Mouse (Mus musculus): Measurements from ENCODE around the gene Kcnk2. TPM values are rescaled to one million over a fixed set of nuclear protein-coding genes. Genes with fewer than 3 reads are reported as not detected.
"Not testable (repeated sequence)": the region's sequence is repeated elsewhere in the genome, so short reads cannot be mapped to it uniquely, and the experiment has no call there.

The Kcnk2 gene
- total RNA-seq, 4 experiments from 2014 or later = 38.1 to 39.9 (median 39.1) TPM

DNA sequence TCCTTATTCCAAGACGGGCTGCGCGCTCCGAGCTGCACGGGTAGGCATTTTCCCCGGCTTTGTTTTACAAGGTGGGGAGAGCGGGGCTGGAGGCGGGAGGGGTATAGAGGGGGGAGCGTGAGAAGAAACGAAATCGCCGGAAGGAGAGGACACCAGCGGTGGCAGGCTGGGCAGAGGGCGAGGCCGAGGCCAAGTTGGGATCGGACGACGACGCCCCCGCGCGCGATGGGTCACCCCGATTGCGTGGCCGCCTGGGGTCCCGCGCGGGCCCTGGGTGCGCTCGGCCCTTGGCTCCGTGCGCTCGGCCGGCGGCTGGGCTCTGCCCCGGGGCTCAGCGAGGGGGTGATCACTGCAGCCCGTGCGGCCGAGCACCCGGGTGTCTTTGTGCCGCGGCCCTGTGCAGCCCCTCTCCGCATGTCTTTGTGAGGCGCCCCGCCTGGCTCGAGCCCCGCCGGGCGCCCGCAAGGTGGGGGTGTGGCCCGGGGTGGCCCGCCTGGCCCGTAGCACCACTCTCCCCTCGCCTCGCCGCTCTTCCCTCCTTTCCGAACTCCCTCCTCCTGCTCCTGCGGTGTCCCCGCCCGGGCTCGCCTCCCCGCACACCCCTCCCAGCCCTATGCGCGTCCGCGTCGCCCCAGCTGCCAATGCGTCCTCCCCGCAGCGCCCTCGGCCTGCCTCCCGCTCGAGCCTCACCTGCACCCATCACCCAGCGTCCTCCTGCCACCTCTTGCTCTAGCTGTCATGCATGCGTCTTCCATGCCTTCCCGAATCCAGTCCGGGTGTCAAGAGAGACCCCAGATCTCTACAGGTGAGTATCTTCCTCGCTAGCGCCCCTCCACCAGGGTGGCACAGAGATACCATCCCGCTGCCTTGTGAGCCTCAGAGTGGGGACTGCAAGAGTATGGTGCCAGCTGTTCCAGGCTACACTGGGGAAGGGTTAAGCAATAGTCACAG lies 58.5 kb downstream of the Kcnk2 start:
- peak; percentile 29 to 32 for DNase-seq (ENCODE audit: low spot score in 2 of 2)

GRCm38 (mm10) chr1:189342416-189343104 lies 59.5 kb downstream of the Kcnk2 start:
- DNase-seq (ENCODE audit: low spot score in 2 of 2) = peak; percentile 9 to 11

- DNase-seq (ENCODE audit: low spot score in 2 of 2) = no peak
Measured at GRCm38 (mm10) chr1:189341381-189341917, 60.6 kb downstream of the Kcnk2 start.

GRCm38 (mm10) chr1:189315896-189316295 lies 86.2 kb downstream of the Kcnk2 start:
- DNase-seq (ENCODE audit: low spot score in 2 of 2) = no peak

DNA sequence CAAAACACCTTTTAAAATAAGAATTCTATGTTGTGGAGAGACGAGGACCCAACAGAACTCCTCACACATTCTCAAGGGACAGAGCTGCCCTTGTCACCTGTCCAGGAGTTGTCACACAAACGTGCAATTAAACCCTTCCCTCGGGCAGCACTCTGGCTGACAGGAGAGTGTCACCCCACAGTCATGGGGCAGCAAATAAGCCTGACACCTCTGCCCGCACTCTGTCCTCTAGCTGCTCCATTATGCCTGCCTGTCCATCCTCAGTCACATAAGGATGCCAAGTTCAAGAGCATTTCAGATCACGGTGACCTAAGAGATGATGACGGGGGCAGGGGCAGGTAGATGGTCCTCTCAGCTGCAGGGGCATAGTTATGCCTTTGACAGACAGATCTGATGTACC lies 87.6 kb downstream of the Kcnk2 start:
- DNase-seq (ENCODE audit: low spot score in 2 of 2) = no peak

DNA sequence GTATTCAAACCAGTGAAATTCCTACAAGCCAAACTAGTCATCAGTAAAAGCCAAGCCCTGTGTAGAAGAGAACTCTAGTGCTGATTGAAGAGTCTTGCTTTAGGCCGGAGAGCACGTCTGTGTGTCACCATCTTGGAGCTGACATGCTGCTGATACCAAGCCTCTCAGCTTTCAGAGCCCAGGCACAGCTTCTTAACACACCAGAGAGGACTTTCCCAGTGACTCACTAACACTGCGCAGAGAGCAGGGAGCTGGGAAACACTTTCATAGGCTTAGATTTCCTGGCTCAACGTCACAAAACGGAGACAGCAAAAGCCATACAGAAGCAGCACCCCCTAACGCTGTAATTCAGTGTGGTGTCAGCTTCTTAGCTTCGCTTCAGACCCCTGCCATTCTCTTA lies 88.3 kb downstream of the Kcnk2 start:
- DNase-seq (ENCODE audit: low spot score in 2 of 2) = no peak

GRCm38 (mm10) chr1:189310145-189310544 lies 91.9 kb downstream of the Kcnk2 start:
- no peak for DNase-seq (ENCODE audit: low spot score in 2 of 2)

DNA sequence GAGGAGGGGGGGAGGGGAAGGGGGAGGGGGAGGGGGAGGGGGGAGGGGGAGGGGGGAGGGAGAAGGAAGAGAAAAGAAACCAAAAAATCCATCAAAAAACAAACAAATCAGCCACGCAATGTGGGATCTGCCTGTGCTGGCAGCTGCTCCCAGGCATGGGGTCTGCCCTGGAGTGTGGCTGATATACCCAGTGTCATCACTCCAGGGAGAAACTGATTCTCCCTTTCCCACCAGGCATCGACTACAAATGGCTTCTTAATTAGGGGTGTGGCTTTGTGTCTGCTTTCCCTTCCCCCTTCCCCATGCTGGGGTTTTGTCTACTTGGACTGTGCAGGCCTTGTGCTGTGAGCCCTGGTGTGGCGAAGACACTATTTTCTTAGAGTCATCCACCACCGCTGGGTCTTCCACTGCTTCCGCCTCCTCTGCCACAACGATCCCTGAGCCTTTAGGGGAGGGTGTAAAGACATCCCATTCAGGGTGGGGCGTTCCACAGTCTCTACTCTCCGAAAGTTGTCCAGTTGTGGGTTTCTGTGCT lies 97.0 kb downstream of the Kcnk2 start:
- no peak for DNase-seq (ENCODE audit: low spot score in 2 of 2)

GRCm38 (mm10) chr1:189303001-189303400 lies 99.1 kb downstream of the Kcnk2 start:
- no peak for DNase-seq (ENCODE audit: low spot score in 2 of 2)

DNA sequence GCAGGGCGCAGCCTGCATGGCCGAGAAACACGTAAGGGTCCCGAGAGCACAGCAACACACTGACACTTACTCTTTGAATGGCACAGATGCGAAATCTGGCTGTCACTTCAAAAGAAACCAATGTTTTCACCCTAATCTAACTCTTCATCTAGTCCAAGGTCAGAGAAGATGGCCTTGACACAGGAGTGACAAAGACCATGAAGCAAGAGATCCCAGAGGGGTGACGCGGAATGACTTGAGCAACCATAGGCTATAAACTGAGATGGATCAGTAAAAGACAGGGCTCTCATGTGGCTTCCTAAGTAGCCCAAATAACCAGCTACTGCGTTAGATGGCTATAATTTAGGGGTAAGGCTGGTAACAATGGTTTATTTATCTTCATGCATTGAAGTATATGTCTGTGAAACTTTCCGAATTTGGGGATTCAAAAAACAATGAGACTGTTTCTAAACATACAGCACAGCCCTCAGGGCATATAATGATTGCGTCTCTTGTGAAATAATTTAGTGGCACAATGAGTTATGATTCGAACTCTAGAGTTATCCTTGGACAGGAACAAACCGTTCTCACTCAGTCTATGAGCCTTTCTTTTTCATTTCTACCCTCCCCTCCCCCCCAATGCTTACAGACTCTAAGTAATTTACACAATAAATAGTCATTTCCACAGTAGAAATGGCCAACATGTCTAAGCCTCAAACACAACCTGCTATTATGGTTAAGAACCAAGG lies 108.2 kb downstream of the Kcnk2 start:
- no peak for DNase-seq (ENCODE audit: low spot score in 2 of 2)

- DNase-seq (ENCODE audit: low spot score in 2 of 2) = peak; percentile 32 to 34
Measured at GRCm38 (mm10) chr1:189290885-189291284, 111.2 kb downstream of the Kcnk2 start.

DNA sequence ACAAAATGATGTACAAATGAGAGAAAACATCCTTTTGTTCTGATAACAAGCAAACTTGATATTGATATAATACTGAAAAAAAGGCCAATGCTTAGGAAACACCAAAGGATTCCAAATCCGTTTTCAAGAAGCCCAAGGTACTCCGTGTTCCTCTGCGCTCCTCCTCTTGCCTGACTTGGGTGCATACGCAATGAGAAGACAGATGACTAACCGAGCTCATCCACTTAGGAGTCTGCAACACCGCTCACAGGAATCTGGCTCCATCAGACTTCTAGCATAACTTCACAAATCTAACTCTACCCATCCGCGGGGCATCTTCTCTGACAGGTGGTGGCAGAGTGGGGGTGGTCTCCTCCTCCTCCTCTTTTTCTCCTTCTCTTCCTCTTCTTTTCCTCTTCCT lies 113.1 kb downstream of the Kcnk2 start:
- DNase-seq (ENCODE audit: low spot score in 2 of 2) = no peak

DNA sequence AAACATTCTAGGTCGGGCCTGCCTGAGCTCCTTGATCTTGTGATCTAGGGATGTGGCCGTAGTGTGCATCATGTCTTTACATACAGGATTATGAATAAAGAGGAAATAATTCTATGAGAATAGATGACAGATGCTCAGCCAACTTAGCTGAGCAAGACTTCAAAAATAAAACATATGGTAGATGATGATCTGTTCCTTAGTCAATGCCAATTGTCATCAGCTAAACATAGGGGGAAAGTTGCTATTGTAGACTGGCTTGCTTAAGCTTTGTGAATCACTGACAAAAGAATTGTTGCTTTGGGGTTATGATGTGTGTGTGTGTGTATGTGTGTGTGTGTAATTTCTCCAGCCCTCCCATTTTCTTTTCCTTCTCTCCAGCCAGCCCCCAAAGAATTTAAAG lies 129.8 kb downstream of the Kcnk2 start:
- no peak for DNase-seq (ENCODE audit: low spot score in 2 of 2)

GRCm38 (mm10) chr1:189253631-189254030 lies 148.4 kb downstream of the Kcnk2 start:
- no peak for DNase-seq (ENCODE audit: low spot score in 2 of 2)

DNA sequence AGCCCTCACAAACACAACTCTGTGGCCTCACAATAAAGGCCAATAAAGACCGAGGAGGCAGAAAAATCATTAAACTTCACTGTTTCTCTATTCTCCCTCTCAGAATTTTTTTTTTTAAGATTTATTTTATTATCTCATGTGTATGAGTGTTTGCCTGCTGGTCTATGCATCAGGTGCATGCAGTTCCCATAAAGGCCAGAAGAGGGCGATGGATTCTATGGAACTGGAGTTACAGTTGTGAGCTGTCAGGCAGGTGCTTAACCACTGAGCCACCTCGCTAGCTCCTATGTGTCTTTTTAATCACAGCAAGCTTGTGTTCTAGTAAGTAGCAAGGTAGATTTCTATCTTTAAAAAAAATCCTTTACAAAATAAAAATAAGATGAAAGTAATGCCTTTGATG lies 148.9 kb downstream of the Kcnk2 start:
- DNase-seq (ENCODE audit: low spot score in 2 of 2) = no peak

DNA sequence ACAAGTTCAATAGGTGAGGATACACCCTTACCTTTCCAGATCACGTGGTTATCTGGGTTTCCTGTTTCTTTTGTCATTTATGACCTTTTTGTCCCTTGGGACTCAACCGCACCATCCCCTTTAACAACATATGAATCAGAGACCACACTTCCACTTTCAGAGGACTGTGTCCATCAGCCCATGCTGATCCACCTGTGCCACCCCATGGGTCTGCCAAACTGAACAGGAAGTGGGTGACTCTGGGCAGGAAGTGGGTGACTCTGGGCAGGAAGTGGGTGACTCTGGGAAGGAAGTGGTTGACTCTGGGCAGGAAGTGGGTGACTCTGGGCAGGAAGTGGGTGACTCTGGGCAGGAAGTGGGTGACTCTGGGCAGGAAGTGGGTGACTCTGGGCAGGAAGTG lies 158.9 kb downstream of the Kcnk2 start:
- DNase-seq (ENCODE audit: low spot score in 2 of 2) = not testable (repeated sequence)

GRCm38 (mm10) chr1:189235261-189235660 lies 166.8 kb downstream of the Kcnk2 start:
- DNase-seq (ENCODE audit: low spot score in 2 of 2) = no peak

DNA sequence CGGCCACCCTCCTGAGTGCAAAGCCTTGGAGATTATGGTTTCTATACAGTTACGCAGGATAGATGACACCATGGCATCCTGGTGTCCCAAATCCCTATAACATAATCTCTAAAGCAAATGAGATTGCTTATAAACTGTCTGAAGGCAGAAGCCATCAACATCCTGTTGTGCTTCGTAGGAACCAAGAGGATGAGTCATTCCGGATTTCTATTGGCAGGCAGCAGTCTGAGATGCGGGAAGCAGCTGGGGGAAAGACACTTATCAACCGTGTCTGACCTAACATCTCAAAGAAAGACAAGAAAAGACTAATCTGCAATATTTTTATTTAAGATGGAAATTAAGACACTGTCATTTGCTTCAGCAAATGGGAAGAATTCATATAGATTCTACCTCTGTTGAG lies 169.2 kb downstream of the Kcnk2 start:
- no peak for DNase-seq (ENCODE audit: low spot score in 2 of 2)

DNA sequence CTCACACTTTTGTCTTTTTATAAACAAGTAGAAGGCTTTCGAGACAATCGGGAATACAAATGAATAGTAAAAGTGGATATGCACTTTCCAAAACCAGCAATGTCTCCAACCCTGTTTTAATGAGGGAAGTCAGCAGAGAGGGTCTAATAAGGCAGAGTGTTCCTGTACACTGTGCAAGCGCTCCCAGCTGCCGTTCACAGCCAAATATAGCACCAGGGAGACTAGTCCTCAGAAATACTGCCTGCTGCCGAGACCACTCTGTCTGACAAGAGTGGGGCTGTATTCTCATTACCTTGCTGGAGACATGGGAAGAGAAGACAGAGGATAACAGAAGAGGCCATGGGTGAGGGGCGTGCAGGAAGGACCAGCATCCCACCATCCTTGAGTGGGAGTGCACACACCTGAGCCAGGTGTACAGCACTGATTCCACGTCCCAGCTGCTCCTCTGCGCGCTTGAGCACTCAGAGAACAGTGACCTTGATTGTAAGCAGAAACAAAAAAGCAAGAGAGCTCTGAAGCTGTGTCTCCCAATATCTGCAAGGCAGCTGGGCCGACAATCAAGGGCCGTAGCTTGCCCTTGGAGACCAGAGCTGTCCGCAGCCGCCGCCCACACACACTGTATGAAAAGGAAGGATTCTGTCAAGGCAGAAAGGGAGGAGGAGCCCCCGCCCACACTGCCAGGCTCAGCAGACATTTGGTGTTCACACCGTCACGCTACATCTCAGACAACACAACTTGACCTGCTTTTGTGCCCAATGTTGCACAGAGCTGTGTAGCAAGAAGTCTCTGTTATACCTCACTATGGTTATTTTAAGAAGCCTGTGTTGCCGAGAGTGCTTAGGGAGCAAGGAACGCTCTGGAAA lies 173.6 kb downstream of the Kcnk2 start:
- peak; percentile 24 to 38 for DNase-seq (ENCODE audit: low spot score in 2 of 2)

- no peak for DNase-seq (ENCODE audit: low spot score in 2 of 2)
Measured at GRCm38 (mm10) chr1:189227479-189227878, 174.6 kb downstream of the Kcnk2 start.

Measured in layer of hippocampus, adult 8-10 months (tissue).